Mouse (Mus musculus) left cerebral cortex, adult 11 months (tissue): Measurements from ENCODE around the gene 1700030J22Rik.
A peak's percentile ranks its signal among the peaks of the same experiment; 100 is the strongest.

Source experiments
- DNase-seq: peaks from one replicate; pipeline ENCODE4 v3.0.0; 2022; ENCODE audit warnings: low spot score

The 1700030J22Rik gene

DNA sequence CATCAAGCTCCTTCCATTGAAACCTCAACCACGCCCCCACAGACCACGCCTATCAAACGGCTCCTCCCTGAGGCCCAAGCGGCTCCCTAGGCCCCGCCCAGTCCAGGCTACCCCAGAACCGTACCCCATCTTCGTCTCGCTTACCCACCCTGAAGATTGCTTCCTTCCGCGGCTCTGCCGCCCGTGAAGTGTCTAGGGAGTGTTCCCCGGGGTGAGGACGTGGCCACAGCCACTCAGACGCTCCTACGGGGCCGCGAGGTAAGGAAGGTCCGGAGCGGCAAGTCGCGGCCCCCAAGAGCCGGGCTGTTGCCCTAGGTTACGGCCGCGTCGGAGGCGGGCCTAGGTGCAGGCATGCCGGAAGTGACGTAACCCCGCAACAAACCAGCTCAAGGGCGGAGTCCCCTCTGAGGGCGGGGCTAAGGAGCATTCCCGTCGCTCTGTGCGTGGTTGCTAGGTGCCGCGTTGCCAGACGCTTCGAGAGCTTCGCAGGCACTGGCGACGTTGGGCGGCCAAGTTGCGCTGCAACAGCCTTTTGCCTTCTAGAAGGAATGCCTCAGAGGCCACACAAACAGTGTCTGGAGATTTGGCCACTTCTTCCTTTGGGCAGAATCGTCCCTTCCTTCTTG, at the start of gene 1700030J22Rik:
Gene 1700030J22Rik, minus strand, starts transcription at position 329 of the 626 bp plus-strand sequence.
- peak; percentile 98 for DNase-seq

GRCm38 (mm10) chr8:117027601-117028000, 48.8 kb upstream of the 1700030J22Rik start:
- DNase-seq: no peak

GRCm38 (mm10) chr8:117022297-117022993, 43.7 kb upstream of the 1700030J22Rik start:
- no peak for DNase-seq

GRCm38 (mm10) chr8:117019323-117020275, 40.8 kb upstream of the 1700030J22Rik start:
- no peak for DNase-seq

DNA sequence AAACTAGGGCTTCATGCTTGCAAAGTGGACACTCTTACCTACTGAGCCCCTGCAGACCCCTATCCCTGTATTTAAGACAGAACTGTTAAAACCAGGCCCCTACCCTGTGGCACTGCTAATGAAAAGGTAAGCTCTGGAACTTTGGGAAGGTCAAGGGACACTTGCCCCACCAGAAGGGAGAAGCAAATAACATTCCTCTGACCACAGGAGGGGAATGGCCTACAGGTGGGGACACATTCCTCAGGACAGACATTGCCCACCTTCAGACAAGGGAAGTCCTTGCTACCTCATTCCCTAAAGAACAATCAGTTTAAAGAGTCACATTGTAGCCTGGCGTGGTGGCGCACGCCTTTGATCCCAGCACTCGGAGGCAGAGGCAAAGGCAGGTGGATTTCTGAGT, 39.1 kb upstream of the 1700030J22Rik start:
- DNase-seq: no peak

DNA sequence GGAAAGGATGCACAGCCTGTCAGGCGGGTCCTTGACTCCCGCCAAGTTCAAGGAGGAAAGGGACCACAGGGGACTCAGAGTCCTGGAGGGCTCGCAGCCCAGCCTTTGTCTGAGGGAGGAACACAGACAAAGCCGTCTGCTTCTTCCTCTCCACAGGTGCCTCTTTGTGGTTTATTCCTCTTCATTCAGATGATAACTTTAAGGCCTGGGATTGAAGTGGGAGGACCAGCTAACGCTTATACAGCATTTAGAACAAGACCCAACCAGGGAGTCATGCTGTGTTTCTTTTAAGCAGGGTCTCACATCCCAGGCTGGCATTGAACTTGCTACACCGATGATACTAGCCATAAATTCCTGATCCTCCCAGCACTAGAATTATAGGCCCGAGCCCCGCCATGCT, 38.2 kb upstream of the 1700030J22Rik start:
- no peak for DNase-seq

DNA sequence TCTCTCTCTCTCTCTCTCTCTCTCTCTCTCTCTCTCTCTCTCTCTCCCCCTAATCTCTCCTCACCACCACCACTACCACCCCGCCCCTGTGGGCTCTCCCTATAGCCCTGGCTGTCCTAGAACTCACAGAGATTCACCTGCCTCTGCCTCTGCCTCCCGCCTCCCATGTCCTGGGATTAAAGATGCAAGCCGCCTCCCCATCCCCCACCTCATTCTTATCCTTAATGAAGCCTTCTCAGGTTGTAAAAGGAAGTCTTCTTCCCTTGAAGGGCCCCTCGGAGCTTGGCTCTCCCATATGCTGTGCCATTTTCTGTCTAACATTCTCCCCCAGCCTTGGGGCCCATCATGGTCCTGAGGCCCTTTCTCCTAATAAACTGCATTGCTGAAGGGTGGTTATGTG, 36.9 kb upstream of the 1700030J22Rik start:
- no peak for DNase-seq

DNA sequence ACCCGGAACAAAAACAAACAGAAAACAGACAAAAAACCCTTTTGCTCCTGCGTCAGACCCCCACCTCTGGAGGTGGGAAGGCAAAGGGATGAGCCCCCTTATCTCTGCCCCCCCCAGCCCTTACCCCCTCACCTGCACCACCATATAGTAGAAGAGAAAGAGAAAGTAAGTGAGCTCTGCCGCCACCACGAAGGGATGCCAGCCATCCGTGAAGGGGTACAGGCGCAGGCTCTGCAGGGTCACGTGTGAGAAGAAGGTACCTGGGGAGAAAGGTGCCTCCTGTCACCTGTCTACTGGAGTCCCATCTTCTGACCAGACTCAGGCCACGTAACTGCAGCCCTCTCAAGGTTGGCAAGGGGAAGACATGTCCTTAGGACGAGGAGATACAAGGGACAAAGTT, 32.6 kb upstream of the 1700030J22Rik start:
- DNase-seq: no peak

- no peak for DNase-seq
These were observed 15.4 kb upstream of the 1700030J22Rik start for GRCm38 (mm10) chr8:116994016-116994716.

GRCm38 (mm10) chr8:116993095-116993867, 14.5 kb upstream of the 1700030J22Rik start, which contains the start of gene Gcsh:
Gcsh (minus strand) TSS chr8:116993537.
- peak; percentile 96 for DNase-seq

DNA sequence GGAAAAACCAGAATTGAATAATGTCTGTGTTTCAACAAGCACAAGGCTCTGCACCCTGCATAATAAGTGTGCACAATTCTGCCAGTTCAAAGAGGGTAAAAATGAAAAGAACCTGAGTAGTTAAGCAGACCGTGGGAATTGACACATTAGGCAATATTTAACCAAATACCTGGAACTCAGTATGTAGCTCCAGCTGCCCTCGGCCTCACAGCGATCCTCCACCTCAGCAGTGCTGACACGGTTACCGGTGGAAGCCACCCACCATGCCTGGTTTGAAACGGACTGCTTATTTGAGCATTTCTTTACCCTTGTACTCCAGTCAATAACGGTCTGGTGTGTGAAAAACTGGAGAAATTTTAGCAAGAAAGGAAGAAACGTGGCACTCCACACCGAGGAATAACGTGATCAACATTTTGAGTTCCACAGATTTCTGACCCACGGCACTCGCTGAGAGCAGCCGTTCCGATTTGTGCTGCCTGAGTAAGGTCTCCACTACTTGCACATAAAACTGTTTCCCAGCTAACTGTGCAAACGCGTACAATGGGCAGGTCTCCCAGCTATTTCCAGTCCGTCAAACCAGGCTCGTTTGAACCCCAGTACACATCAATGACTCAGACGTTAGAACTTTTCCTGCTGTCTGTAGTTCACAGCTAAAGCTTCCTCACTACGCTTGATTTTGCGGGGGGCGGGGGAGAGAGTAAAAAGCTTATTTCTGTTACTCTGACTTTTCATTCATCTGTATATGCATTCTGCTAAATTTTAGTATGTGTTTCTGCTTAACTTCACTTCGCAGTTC, 13.6 kb upstream of the 1700030J22Rik start:
- DNase-seq: no peak

GRCm38 (mm10) chr8:116991241-116991640, 12.5 kb upstream of the 1700030J22Rik start:
- no peak for DNase-seq

- DNase-seq: no peak
These were observed 11.1 kb upstream of the 1700030J22Rik start for GRCm38 (mm10) chr8:116989842-116990241.

DNA sequence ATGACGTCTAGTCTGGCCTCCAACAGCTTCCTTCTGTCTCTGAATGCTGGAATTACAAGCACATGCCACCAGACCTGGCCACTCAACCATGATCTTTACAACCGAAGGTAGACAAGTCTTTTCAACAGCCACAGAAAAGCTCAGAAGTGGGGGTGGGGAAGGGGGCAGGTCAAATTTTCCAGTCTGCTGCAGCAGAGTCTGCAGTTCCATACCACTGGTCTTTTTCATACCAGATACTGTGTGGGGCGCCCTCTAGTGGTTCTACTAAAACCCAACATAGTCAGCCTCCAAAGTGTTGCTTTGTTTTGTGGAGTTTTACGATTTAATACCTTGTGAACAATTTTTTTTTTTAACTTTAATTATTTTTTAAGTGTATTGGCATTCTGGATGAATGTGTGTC, 1.4 kb upstream of the 1700030J22Rik start:
- peak; percentile 23 for DNase-seq

GRCm38 (mm10) chr8:116978052-116978451, 707 bp downstream of the 1700030J22Rik start:
- DNase-seq: no peak

GRCm38 (mm10) chr8:116975606-116976005, 3.2 kb downstream of the 1700030J22Rik start:
- DNase-seq: no peak

GRCm38 (mm10) chr8:116975066-116975465, 3.7 kb downstream of the 1700030J22Rik start:
- DNase-seq: no peak

GRCm38 (mm10) chr8:116969531-116969930, 9.2 kb downstream of the 1700030J22Rik start:
- DNase-seq: no peak

- DNase-seq: peak; percentile 75
These were observed 24.3 kb downstream of the 1700030J22Rik start for GRCm38 (mm10) chr8:116954415-116954814.

DNA sequence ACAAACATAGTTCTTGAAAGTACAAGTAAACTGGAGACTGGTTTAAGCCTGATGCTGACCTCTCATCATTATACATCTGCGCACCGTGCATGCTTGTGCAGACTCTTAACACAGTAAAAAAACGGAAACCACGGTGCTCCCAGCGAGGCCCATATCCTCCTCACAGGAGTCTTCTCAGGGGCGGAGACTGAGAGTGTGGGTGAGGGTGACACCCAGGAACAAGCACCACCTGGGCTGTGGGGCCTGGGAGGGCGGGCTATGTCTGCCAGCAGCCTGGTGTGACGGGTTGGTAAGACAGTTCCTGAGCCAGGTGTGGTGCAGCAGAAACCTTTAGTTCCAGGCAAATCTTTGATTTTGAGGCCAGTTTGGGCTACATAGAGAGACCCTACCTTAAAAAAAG, 26.3 kb downstream of the 1700030J22Rik start:
- DNase-seq: no peak
